Mouse (Mus musculus): ENCODE measurements around the gene Klk10.

Gene Klk10

GRCm38 (mm10) chr7:43796355-43796754 is 15.5 kb downstream of the Klk10 start:
- in situ Hi-C loops (cut with MboI, MseI), result loop anchor here (5.0 kb wide), 1 partner anchor 124 kb away; the partner anchor contains the start of gene Ctu1

- in situ Hi-C loops (cut with MboI, MseI), result loop anchor here (5.0 kb wide), 1 partner anchor 125 kb away; the partner anchor contains the start of gene Ctu1
Measured at GRCm38 (mm10) chr7:43797333-43797769, 16.5 kb downstream of the Klk10 start, which contains the start of gene Klk8. Gene Klk8 (plus strand): TSS chr7:43797577.

- in situ Hi-C loops (cut with MboI, MseI), result loop anchor here (5.0 kb wide), 1 partner anchor 126 kb away; the partner anchor contains the start of gene Ctu1
Measured at GRCm38 (mm10) chr7:43797844-43798462, 17.1 kb downstream of the Klk10 start.

GRCm38 (mm10) chr7:43799876-43800275 is 19.0 kb downstream of the Klk10 start:
- in situ Hi-C loops (cut with MboI, MseI), result loop anchor here (5.0 kb wide), 1 partner anchor 128 kb away; the partner anchor contains the start of gene Ctu1

GRCm38 (mm10) chr7:43810994-43811393 is 30.2 kb downstream of the Klk10 start, which contains the start of gene Klk7:
Gene Klk7 (plus strand): TSS chr7:43811294.
- in situ Hi-C loops (cut with MboI, MseI), result no loop called here

GRCm38 (mm10) chr7:43815211-43815610 is 34.4 kb downstream of the Klk10 start:
- in situ Hi-C loops (cut with MboI, MseI), result no loop called here

- in situ Hi-C loops (cut with MboI, MseI), result no loop called here
Measured at GRCm38 (mm10) chr7:43816746-43817145, 35.9 kb downstream of the Klk10 start.

- in situ Hi-C loops (cut with MboI, MseI), result no loop called here
Measured at GRCm38 (mm10) chr7:43821581-43821980, 40.7 kb downstream of the Klk10 start.

- in situ Hi-C loops (cut with MboI, MseI), result no loop called here
Measured at GRCm38 (mm10) chr7:43824199-43824598, 43.4 kb downstream of the Klk10 start, which contains the start of gene Klk6. Gene Klk6 (plus strand): TSS chr7:43824499.

GRCm38 (mm10) chr7:43826056-43826455 is 45.2 kb downstream of the Klk10 start:
- in situ Hi-C loops (cut with MboI, MseI), result no loop called here

- in situ Hi-C loops (cut with MboI, MseI), result no loop called here
Measured at GRCm38 (mm10) chr7:43827706-43828105, 46.9 kb downstream of the Klk10 start.

- in situ Hi-C loops (cut with MboI, MseI), result no loop called here
Measured at GRCm38 (mm10) chr7:43829006-43829405, 48.2 kb downstream of the Klk10 start.

Measured in T-helper 1 cell (primary cell).